Mouse (Mus musculus) kidney, adult 9 months (tissue): ENCODE results near the gene Tsc1.
A peak's percentile ranks its signal among the peaks of the same experiment; 100 is the strongest.

ENCODE experiments used
- DNase-seq: peaks from one replicate; pipeline ENCODE4 v3.0.0; 2022

Tsc1 gene

GRCm38 (mm10) chr2:28640461-28641424 is at the start of gene Tsc1:
TSS of gene Tsc1 (plus strand) at chr2:28641228.
- peak; percentile 96 for DNase-seq

GRCm38 (mm10) chr2:28591479-28591878 is 49.5 kb upstream of the Tsc1 start:
- DNase-seq, result no peak

GRCm38 (mm10) chr2:28592809-28593208 is 48.2 kb upstream of the Tsc1 start:
- DNase-seq, result peak; percentile 68

GRCm38 (mm10) chr2:28596021-28596420 is 45.0 kb upstream of the Tsc1 start:
- no peak for DNase-seq

GRCm38 (mm10) chr2:28596998-28597397 is 44.0 kb upstream of the Tsc1 start:
- no peak for DNase-seq

- DNase-seq, result no peak
These were observed 43.1 kb upstream of the Tsc1 start for GRCm38 (mm10) chr2:28597733-28598547.

- no peak for DNase-seq
These were observed 42.1 kb upstream of the Tsc1 start for GRCm38 (mm10) chr2:28598692-28599568.

GRCm38 (mm10) chr2:28599569-28599900 is 41.5 kb upstream of the Tsc1 start:
- DNase-seq, result no peak

GRCm38 (mm10) chr2:28601720-28602590 is 39.1 kb upstream of the Tsc1 start:
- DNase-seq, result no peak

GRCm38 (mm10) chr2:28603542-28603941 is 37.5 kb upstream of the Tsc1 start:
- no peak for DNase-seq

GRCm38 (mm10) chr2:28605789-28606541 is 35.1 kb upstream of the Tsc1 start:
- no peak for DNase-seq

GRCm38 (mm10) chr2:28606601-28607340 is 34.3 kb upstream of the Tsc1 start:
- DNase-seq, result no peak

- DNase-seq, result no peak
These were observed 33.5 kb upstream of the Tsc1 start for GRCm38 (mm10) chr2:28607341-28608165.

GRCm38 (mm10) chr2:28609851-28610250 is 31.2 kb upstream of the Tsc1 start:
- no peak for DNase-seq

GRCm38 (mm10) chr2:28610716-28611406 is 30.2 kb upstream of the Tsc1 start:
- no peak for DNase-seq

- DNase-seq, result no peak
These were observed 29.6 kb upstream of the Tsc1 start for GRCm38 (mm10) chr2:28611407-28611787.

GRCm38 (mm10) chr2:28612436-28613063 is 28.5 kb upstream of the Tsc1 start:
- DNase-seq, result no peak

- DNase-seq, result no peak
These were observed 27.4 kb upstream of the Tsc1 start for GRCm38 (mm10) chr2:28613599-28613998.
